11 mouse cellular contexts compared by ENCODE assay signal in genomic region chr10:70437289-70437688, GRCm38 (mm10). TPM values are rescaled to one million over a fixed set of nuclear protein-coding genes. Genes with fewer than 3 reads are reported as not detected.
DNase-seq lines count a peak whose midpoint lies in the region; ATAC-seq lines count a peak whose summit lies in the region.
"Had no signal": no experiment of that assay in that cellular context is flagged by ENCODE, and none has a peak within 500 bp of the region (broad histone marks: within the 10 kb centered on the region; RNA-seq: fewer than 3 reads in every experiment).

No protein-coding gene starts in this region.

- peak; percentile 67 for ATAC-seq in heart, embryonic 15.5 days (replicated peaks; ENCODE audit: insufficient number of reproducible peaks, insufficient read depth, low FRiP score, low read depth)
- no peak for ATAC-seq in CD4-positive, CD25-positive, alpha-beta regulatory T cell, adult 4 months
- no peak for ATAC-seq in monocyte, adult 5-6 weeks (replicated peaks; ENCODE audit: insufficient number of reproducible peaks, low FRiP score, low TSS enrichment, poor library complexity, severe bottlenecking)
- ATAC-seq: inflammation-experienced regulatory T-cells, adult 6 months had no signal

- H3K27ac ChIP-seq in heart, embryonic 15.5 days: peak overlapping the region; percentile 49

- peaks cover 5% of the 10 kb centered on the region for H3K4me1 ChIP-seq in heart, embryonic 15.5 days (replicated peaks)

- peak; percentile 91 for DNase-seq in MN1 (ENCODE audit: low spot score)
- peak; percentile 60 for DNase-seq in adrenal gland, postnatal 14 days
- peak; percentile 83 for DNase-seq in kidney, postnatal 36 days
- no peak for DNase-seq in frontal cortex, postnatal 14 days (ENCODE audit: low spot score in 2 of 2)
- DNase-seq in urinary bladder, adult 2 months (ENCODE audit: low spot score): no peak
- DNase-seq: left cerebral cortex, postnatal 4 days; spleen, adult 18-20 months had no signal

- no peaks in the 10 kb centered on the region for H3K9me3 ChIP-seq in heart, embryonic 15.5 days (replicated peaks)

- no peak overlapping the region for H3K4me2 ChIP-seq in heart, embryonic 15.5 days

- 63% methylated on average over 5 of the region's 5 CpGs for WGBS in heart, embryonic 15.5 days

- H3K9ac ChIP-seq in heart, embryonic 15.5 days: no peak overlapping the region

- no peak overlapping the region for H3K4me3 ChIP-seq in heart, embryonic 15.5 days

- no peaks in the 10 kb centered on the region for H3K27me3 ChIP-seq in heart, embryonic 15.5 days

- no peaks in the 10 kb centered on the region for H3K36me3 ChIP-seq in heart, embryonic 15.5 days

RNA-seq across cellular contexts. Expression of gene Fam13c, which starts 3.0 kb away (rescaled TPM):
- 14.7 and 17.3 TPM in 2 replicates for total RNA-seq in adrenal gland, postnatal 14 days (2021)
- 10.1 and 11.5 TPM in 2 replicates for polyA plus RNA-seq in heart, embryonic 15.5 days (2015; fragmentation: Nextera tagmentation; extraction: Ambion mirVana)
- not detected for polyA plus RNA-seq in CD4-positive, CD25-positive, alpha-beta regulatory T cell, adult 4 months (2017; shearing (Covaris generic))
- total RNA-seq in monocyte, adult 5-6 weeks (2017): not detected in 3 replicates
- polyA plus RNA-seq in urinary bladder, adult 2 months (2012; rRNA removed): 11.5 and 23.5 TPM in 2 replicates
- polyA plus RNA-seq: inflammation-experienced regulatory T-cells, adult 6 months had no signal

Comparison
In these comparisons a context has a peak if more than half of its experiments do, and no peak if none do; other contexts are left out.
1. DNase-seq: peak in MN1 (single experiment), adrenal gland, postnatal 14 days (single experiment) and kidney, postnatal 36 days (2 of 2); none in frontal cortex, postnatal 14 days (0 of 2) and urinary bladder, adult 2 months (single experiment).
2. RNA of gene Fam13c, which starts 3.0 kb away (polyA plus RNA-seq): 11.5 to 23.5 TPM in urinary bladder, adult 2 months and 10.1 to 11.5 TPM in heart, embryonic 15.5 days; not detected in CD4-positive, CD25-positive, alpha-beta regulatory T cell, adult 4 months; every median in the first group is over 10 times any median in the second.